Mouse (Mus musculus) layer of hippocampus, adult 11-12 months (tissue): ENCODE data around the gene Rtp1.

Experiments
- DNase-seq: peaks from one replicate; pipeline ENCODE4 v3.0.0; 2022; ENCODE audit warnings: low spot score

Rtp1 gene

GRCm38 (mm10) chr16:23456534-23456933 is 27.6 kb downstream of the Rtp1 start:
- no peak for DNase-seq

GRCm38 (mm10) chr16:23457338-23457737 is 28.4 kb downstream of the Rtp1 start:
- no peak for DNase-seq

- DNase-seq, result no peak
These were observed 30.1 kb downstream of the Rtp1 start for GRCm38 (mm10) chr16:23458906-23459588.

- no peak for DNase-seq
These were observed 34.9 kb downstream of the Rtp1 start for GRCm38 (mm10) chr16:23463671-23464347.

- DNase-seq, result no peak
These were observed 42.6 kb downstream of the Rtp1 start for GRCm38 (mm10) chr16:23471551-23471950.

- no peak for DNase-seq
These were observed 43.1 kb downstream of the Rtp1 start for GRCm38 (mm10) chr16:23472046-23472445.

GRCm38 (mm10) chr16:23475651-23476050 is 46.7 kb downstream of the Rtp1 start:
- DNase-seq, result no peak

GRCm38 (mm10) chr16:23476598-23476997 is 47.7 kb downstream of the Rtp1 start:
- DNase-seq, result no peak

- DNase-seq, result no peak
These were observed 51.1 kb downstream of the Rtp1 start for GRCm38 (mm10) chr16:23479872-23480603.

GRCm38 (mm10) chr16:23482218-23482617 is 53.3 kb downstream of the Rtp1 start:
- no peak for DNase-seq

GRCm38 (mm10) chr16:23482846-23483245 is 53.9 kb downstream of the Rtp1 start:
- no peak for DNase-seq

GRCm38 (mm10) chr16:23483292-23483691 is 54.4 kb downstream of the Rtp1 start:
- no peak for DNase-seq
